Mouse (Mus musculus): ENCODE measurements around the gene Ube2j2. TPM values are rescaled to one million over a fixed set of nuclear protein-coding genes. Genes with fewer than 3 reads are reported as not detected.
A peak's percentile ranks its signal among the peaks of the same experiment; 100 is the strongest.

Ube2j2 gene
- total RNA-seq (2021): 10 to 100 TPM; 70.9 to 81.5 TPM
- long read RNA-seq, experiment 1, transcript Ube2j2-213 (7 exons, 3,339 nt): minor isoform, 12 of 55 reads
- long read RNA-seq, experiment 1, transcript Ube2j2-205 (8 exons, 1,434 nt): minor isoform, 8 of 55 reads
- long read RNA-seq, experiment 1, transcript Ube2j2-201 (8 exons, 3,483 nt): major isoform, 15 of 55 reads
- long read RNA-seq, experiment 1, partial matches to known transcripts: 5 of 55 reads
- long read RNA-seq, experiment 1, other reads (novel, unspliced or antisense): 13 of 55 reads
- long read RNA-seq, experiment 2, transcript Ube2j2-201 (8 exons, 3,483 nt): major isoform, 8 of 24 reads
- long read RNA-seq, experiment 2, transcript Ube2j2-213 (7 exons, 3,339 nt): minor isoform, 7 of 24 reads
- long read RNA-seq, experiment 2, partial matches to known transcripts: 0 of 24 reads
- long read RNA-seq, experiment 2, other reads (novel, unspliced or antisense): 3 of 24 reads

GRCm38 (mm10) chr4:155943534-155944249 lies at the start of gene Ube2j2:
Ube2j2 (plus strand) TSS chr4:155943831.
- DNase-seq: peak; percentile 95 to 97

DNA sequence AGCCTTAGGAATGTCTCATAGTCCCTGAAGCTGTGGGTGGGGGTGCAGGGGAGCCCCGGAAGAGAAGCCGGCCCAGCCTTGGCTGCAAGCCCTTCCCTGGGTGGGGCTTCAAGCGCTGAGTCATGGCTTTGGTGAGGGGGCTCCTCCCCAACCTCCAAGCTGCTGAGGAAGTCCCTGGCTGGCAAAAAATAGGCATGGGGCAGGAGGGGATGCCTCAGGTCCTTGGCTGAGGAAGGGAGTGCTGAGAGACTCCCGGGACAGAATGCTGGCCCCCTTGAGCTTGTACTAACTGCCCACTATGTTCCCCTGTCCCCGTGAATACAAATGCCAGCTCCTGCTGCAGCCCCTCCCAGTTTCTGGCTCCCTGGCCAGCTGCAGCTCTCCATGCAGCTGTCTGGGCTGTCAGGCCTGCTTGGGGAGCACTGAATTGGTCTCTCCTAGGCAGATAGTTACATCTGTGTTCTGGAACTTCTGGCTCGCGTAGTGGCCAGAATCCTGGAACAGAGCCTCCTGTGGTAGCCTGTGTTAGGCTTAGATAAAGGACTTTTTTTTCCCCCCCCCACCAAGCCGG lies 49.2 kb upstream of the Ube2j2 start:
- DNase-seq: peak; percentile 82 to 86

DNA sequence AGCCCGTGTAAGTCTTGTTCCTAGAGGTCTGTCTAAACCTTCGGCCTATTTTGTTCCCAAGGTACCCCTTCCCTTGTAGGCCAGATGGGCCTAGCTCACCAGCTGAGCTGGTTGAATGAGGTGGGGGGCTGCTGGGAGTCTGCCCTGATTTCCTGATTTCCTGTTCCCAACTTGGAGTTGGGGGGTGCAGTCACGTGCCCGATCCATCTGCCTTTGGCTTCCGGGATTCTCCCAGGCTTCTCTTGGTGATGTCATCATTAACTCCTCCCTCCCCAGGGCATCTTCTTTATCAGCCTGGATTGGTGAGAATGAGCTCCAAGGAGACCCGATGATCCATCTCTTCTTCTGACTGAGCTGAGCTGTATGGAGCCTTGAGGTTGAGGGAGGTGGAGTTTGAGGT lies 48.4 kb upstream of the Ube2j2 start:
- peak; percentile 53 to 72 for DNase-seq

GRCm38 (mm10) chr4:155895826-155896225 lies 47.8 kb upstream of the Ube2j2 start:
- no peak for DNase-seq

GRCm38 (mm10) chr4:155896461-155896860 lies 47.2 kb upstream of the Ube2j2 start:
- DNase-seq: no peak

- DNase-seq: no peak
Observed at GRCm38 (mm10) chr4:155898318-155898717, 45.3 kb upstream of the Ube2j2 start.

- DNase-seq: no peak
Observed at GRCm38 (mm10) chr4:155899355-155899754, 44.3 kb upstream of the Ube2j2 start.

- DNase-seq: peak; percentile 42 to 58
Observed at GRCm38 (mm10) chr4:155901205-155901604, 42.4 kb upstream of the Ube2j2 start.

DNA sequence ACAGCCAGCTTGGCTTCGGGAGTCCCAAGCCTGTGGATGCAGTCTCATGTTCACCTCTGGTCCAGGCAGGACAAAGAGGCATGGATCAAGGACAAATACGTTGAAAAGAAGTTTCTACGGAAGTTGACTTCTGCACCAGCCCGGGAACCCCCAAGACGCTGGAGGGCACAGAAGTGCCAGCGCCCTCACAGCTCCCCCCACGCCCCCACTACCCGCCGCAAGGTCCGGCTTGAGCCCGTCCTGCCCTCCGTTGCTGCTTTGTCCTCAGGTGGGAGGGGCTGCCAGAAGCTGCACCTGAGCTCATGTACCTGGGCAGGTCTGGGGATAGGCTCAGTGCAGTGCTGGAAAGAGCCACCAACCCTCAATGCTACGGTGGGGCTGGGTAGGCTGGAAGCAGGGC lies 40.4 kb upstream of the Ube2j2 start:
- DNase-seq: no peak

DNA sequence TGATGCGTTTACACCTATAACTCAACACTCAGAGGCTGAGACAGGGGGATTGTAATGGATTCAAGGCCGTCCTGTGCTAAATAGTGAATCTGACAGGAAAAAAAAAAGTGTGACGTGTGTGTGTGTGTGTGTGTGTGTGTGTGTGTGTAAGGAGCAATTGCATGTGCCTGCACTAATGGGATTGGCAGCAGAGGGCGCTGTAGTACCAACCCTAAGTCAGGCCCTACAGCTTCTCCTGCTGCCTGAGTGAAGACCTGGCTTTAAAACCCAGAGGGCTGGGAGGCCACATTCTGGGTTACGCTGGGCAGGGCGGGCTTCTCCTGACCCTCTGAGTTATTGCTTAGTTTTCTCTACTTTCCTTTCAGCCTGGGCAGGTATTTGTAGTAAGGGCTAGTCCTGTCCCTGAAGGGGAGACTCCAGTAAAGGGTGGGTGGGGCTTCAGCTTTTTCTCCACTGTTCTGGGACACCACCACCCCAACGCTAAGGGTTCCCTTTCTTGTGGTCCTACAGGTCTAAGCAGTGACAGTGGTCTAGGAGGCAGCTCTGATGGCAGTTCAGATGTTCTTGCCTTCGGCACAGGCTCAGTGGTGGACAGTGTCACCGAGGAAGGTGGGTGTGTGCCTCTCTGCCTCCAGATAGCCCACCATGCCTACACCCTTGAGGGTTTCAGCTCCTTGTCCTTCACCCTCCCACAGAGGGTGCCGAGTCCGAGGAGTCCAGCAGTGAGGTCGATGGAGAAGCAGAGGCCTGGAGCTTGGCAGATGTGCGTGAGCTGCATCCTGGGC lies 39.1 kb upstream of the Ube2j2 start:
- no peak for DNase-seq

GRCm38 (mm10) chr4:155905634-155906033 lies 38.0 kb upstream of the Ube2j2 start:
- DNase-seq: no peak

- no peak for DNase-seq
Observed at GRCm38 (mm10) chr4:155906125-155906524, 37.5 kb upstream of the Ube2j2 start.

- no peak for DNase-seq
Observed at GRCm38 (mm10) chr4:155907003-155907402, 36.6 kb upstream of the Ube2j2 start.

DNA sequence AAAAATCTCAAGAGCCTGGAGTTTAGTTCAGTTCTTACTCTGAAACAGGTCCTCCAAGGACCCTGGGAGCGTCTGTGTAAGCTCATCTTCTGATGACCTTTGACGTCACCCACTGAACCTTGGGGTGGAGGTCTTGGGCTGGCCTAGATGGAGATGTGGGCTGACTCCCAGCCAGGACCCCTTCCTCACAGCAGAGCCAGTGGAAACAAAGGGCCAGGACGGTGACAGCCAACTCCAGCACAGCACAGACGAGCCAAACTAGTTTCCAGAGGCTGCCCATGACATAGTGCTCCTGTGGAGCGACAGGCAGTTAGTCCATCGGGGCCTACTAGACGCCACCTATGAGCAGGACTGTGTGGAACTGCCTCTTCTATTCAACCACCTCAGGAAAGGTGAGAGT lies 35.4 kb upstream of the Ube2j2 start:
- no peak for DNase-seq

DNA sequence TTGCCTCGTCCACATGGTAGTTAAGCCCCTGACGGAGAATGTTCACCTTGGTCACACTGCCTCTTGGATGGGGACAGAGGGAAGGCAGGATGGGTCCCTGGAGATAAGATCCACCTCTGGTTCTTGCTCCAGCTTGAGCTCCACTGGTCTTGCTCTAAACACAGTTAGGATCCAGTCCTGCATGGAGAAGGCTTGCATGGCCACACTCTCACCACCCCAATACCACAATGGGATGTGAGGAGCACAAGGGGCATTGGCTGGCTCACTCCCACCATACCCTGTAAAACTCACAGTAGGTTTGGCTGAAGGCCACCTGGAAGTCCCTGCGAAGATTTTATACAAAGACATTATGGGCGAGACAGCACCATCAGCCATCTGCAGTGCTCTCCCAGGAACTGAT lies 34.9 kb upstream of the Ube2j2 start:
- DNase-seq: no peak

GRCm38 (mm10) chr4:155932031-155932430 lies 11.6 kb upstream of the Ube2j2 start:
- DNase-seq: no peak

DNA sequence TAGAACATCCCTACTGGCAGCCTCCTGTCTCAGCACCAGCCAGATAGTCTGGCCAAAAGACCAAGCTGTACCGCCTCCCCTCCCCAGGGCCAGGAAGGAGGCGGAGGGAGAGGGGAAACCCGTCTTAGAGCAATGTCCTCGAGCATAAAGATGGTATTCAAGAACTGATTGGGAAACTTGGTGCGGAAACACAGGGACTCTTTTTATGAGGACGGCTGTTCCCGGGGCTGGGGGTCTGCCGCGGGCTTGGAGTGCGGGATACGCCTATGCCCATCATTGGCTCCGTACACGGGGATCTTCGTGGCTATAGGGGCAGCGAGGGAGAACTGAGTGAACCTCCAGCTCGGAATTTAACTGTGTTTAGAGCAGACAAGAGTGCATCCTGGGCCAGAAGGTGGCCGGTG lies 580 bp upstream of the Ube2j2 start:
- DNase-seq: peak; percentile 14 to 42

- peak; percentile 14 to 26 for DNase-seq
Observed at GRCm38 (mm10) chr4:155944271-155944670, 640 bp downstream of the Ube2j2 start.

GRCm38 (mm10) chr4:155947094-155947493 lies 3.5 kb downstream of the Ube2j2 start:
- DNase-seq: no peak

DNA sequence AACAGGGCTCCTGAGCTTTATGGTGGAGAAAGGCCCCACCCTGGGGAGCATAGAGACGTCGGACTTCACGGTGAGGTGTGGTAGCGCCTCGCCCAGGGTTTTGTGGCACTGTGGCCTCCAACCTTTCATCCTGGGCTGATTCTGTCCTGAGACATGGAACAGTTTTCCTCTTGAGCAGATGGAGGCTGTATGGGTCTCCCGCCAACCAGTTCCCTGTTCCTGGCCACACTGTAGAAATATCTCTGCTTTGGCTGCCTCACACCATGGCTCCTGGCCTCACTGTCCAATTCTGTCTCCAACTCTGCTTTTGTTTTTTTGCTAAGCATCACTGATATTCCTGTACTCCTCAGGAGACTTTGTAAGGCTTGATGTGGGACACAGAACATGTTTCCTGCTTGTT lies 11.9 kb downstream of the Ube2j2 start:
- no peak for DNase-seq

DNA sequence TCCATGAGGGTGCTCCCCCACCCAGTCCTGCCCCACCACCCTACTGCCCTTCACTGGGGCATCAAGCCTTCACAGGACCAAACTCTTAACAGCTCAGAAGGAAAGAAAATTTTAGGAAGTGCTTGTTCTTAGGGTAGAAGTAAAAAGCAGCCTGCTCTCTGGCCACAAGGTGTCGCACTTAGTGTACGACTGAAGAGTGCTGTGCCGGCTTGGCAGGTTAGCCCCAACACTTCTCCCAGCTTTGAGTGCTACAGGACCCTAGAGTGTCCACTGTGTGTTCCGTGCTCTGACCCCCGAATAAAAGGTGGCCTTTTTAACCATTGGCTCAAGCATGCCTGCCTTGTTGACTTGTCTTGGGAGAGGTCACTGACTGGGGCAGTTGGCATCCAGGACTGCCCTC lies 15.6 kb downstream of the Ube2j2 start:
- DNase-seq: peak; percentile 82
